Mouse (Mus musculus): ENCODE results near the gene Ttll3.

The Ttll3 gene

GRCm38 (mm10) chr6:113455007-113455406, 65.9 kb downstream of the Ttll3 start:
- DNase-seq (ENCODE audit: low spot score in 2 of 2), result no peak

- no peak for DNase-seq (ENCODE audit: low spot score in 2 of 2)
These were observed 69.0 kb downstream of the Ttll3 start, which contains the start of gene Il17re for GRCm38 (mm10) chr6:113457952-113458534. Il17re (plus strand) TSS chr6:113458484.

- DNase-seq (ENCODE audit: low spot score in 2 of 2), result no peak
These were observed 69.6 kb downstream of the Ttll3 start for GRCm38 (mm10) chr6:113458635-113459034.

GRCm38 (mm10) chr6:113464040-113464439, 75.0 kb downstream of the Ttll3 start:
- no peak for DNase-seq (ENCODE audit: low spot score in 2 of 2)

All from right cerebral cortex, postnatal 10 days (tissue).